Mouse (Mus musculus) testis, adult 2 months (tissue): ENCODE measurements at regions not wholly inside any gene's neighbourhood (a gene's known extent, or its start where the extent isn't known, plus 50 kb on each side); places are given as distances from the start of the nearest gene placed in this dataset.

Source experiments
- CTCF ChIP-seq: fragments of 200-500 bp; IDR thresholded peaks from 2 replicates; pipeline ENCODE4 v1.5.1; 2012; ENCODE audit warnings: low read depth, mild to moderate bottlenecking, inconsistent platforms, low read length, moderate library complexity; ENCODE audit not compliant: control insufficient read depth, insufficient read depth, insufficient replicate concordance
- POLR2A ChIP-seq: fragments of 200-500 bp; IDR thresholded peaks from 2 replicates; pipeline ENCODE4 v1.6.1; 2012; ENCODE audit warnings: low read depth, mild to moderate bottlenecking, inconsistent platforms, low read length, moderate library complexity; ENCODE audit not compliant: control insufficient read depth

GRCm38 (mm10) chr5:127017971-127018370 is 223.6 kb upstream of the Tmem132c start:
- TF ChIP-seq CTCF (no peak), POLR2A (no peak)
